Mouse (Mus musculus) ovary, postnatal 14 days (tissue): ENCODE measurements around the gene Hist2h2be.
"Not testable (repeated sequence)": the region's sequence is repeated elsewhere in the genome, so short reads cannot be mapped to it uniquely, and the experiment has no call there.

Experiments used
- DNase-seq: peaks from one replicate; pipeline ENCODE4 v3.0.0; 2022; ENCODE audit warnings: low spot score

The Hist2h2be gene

GRCm38 (mm10) chr3:96220765-96221639 is at the start of gene Hist2h2be, which contains the start of gene Hist2h2ac:
Hist2h2be (plus strand) TSS chr3:96221119.
Hist2h2ac (minus strand) TSS chr3:96220880.
- DNase-seq: peak; percentile 79

DNA sequence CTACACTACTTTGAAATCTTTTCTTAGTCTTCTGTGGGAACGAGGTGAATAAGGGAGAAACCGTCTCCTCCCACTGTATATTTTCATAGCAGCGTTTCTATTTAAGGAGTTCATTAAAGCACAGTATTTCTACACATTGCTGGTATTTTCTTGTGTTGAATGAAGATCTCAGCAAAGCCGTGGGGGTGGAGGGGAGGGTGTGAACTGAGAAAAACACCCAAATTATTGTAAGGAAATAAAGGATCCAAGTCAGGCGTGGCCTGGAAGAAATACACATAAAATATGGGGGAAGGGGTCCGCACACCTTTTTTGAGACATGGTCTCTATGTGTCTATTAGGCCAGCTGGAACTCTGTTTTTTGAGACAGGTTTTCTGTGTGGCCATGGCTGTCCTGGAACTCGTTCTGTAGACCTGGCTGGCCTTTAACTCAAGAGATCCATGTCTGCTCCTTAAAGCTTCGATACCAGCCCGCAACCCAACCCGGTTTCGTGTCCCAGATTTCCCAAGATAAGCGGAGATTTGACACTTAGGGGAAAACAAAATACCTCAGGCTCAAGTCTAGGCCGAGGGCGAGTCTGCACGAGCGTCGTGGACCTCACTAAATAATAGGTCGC is 49.2 kb upstream of the Hist2h2be start:
- DNase-seq: peak; percentile 31

DNA sequence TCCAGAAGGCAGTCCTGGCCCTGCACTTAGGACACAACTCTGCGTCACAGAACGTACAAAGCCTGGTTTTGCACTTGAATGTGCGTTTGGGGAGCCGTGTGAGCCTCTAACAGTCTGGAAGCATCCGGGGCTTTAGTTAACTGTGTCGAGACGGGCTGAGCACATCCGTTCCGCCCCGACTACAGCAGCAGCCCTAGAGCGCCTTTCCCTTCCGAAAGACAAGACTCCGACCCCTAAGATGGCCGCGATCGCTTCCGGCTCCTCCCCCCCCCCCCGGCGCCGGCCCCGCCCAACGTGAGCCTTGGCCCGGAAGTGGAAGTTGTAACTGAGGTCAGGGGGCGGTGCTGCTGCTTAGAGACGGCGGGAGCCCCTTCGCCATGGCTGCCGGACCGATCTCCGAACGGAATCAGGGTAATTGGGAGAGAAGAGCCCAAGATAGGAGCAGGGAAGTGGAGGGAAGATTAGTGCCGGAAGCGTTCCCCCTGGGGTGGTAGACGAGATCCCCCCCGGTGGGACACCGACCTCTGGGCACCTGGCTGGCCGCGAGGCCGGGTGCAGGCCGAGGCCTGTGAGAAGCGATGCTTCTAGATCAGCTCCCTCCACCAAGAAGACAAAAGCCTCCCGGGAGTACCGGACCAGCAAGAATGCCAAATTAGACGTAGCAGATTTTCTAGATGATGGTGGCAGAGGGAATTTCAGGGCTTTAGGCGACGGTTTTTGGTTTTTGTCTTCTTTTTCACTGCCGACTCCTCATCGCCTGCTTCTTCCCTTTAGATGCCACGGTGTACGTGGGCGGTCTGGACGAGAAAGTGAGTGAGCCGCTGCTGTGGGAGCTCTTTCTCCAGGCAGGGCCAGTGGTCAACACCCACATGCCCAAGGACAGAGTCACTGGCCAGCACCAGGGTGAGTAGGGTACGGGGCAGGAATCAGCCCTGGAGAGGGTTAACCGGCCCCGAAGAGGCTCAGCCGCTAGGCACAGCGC is 48.4 kb upstream of the Hist2h2be start, which contains the start of gene Sf3b4:
Sf3b4 (plus strand) TSS at position 136 of the 982 bp plus-strand sequence.
- peak; percentile 72 for DNase-seq

GRCm38 (mm10) chr3:96173185-96173584 is 47.7 kb upstream of the Hist2h2be start:
- DNase-seq: no peak

- not testable (repeated sequence) for DNase-seq
Observed at GRCm38 (mm10) chr3:96174042-96174441, 46.9 kb upstream of the Hist2h2be start.

- DNase-seq: no peak
Observed at GRCm38 (mm10) chr3:96175251-96175650, 45.7 kb upstream of the Hist2h2be start.

- DNase-seq: no peak
Observed at GRCm38 (mm10) chr3:96178427-96178826, 42.5 kb upstream of the Hist2h2be start.

- DNase-seq: no peak
Observed at GRCm38 (mm10) chr3:96178902-96179301, 42.0 kb upstream of the Hist2h2be start.

- DNase-seq: no peak
Observed at GRCm38 (mm10) chr3:96179531-96179930, 41.4 kb upstream of the Hist2h2be start.

- no peak for DNase-seq
Observed at GRCm38 (mm10) chr3:96180727-96181477, 40.0 kb upstream of the Hist2h2be start, which contains the start of gene Sv2a. Sv2a (plus strand) TSS chr3:96181151.

- DNase-seq: no peak
Observed at GRCm38 (mm10) chr3:96181510-96182381, 39.2 kb upstream of the Hist2h2be start.

DNA sequence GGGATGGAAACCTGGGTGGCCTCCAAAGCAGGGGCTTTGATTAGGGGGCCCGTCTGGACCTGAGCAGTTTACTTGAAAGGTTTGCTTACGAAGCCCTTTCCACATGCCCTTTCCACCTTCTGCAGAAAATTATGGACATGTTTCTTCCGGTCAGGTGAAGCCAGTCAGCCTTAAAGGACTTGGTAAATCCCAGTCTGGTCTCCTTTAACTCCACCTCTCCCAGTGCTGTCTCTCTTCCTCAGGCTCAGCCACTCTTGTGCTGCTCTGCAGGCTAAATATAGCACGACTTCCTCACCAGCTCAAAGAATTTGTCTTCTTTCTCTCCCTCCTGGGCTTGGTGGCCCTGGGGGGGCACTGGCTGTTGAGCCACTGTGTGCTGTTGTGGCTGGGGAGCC is 38.5 kb upstream of the Hist2h2be start:
- no peak for DNase-seq

- DNase-seq: no peak
Observed at GRCm38 (mm10) chr3:96192977-96193376, 27.9 kb upstream of the Hist2h2be start.

DNA sequence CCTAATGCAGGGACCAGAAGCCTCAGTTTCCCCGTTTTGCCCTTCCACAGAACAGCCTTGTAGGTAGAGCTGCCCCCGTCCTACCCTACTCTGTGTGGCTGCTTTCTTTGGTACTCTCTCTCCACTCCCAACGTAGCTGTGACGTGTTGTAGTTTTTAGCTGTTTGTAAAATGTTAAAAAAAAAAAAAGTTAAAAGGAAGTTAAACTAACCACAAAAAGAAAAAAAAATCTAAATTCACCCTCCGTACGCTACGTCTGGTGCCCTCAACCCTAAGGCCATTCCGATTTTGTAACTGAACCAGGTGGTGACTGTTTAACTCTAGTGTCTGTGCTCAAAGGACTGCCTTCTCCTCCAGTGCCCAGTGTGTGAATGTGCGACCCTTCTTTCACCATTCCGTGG is 26.0 kb upstream of the Hist2h2be start:
- DNase-seq: no peak

GRCm38 (mm10) chr3:96195616-96196313 is 25.2 kb upstream of the Hist2h2be start:
- no peak for DNase-seq

DNA sequence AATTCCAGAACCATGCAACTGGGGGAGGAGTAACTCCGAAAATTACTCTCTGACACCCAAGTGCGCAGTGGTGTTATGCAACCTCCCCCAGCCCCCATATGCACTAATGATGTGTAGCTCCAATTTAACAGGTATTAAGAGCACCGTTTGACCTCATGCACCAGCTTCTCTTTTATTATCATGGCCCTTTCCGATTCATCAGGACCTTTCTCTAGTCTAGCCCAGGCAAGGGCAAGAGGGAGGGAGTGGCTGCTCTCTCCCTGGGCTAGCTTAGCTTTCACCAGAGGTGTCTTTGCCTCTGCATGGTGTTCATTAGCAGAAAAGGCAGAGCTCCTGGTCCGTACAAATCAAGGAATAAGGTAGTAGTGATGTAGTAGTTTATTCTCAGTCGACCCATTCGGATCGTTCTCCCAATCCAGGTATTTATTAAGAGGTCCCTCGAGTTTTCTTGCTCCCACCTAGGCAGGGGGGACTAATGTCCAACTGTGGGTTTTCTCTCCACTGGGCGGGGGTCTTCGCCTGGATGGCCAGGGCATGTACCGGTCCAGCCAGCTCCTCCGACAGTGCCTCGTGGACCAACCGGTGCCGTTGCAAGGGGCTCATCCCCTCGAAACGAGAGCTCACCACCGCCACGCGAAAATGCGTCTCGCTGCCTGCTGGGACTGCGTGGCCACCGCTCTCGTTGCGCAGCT is 24.3 kb upstream of the Hist2h2be start:
- DNase-seq: no peak

- peak; percentile 71 for DNase-seq
Observed at GRCm38 (mm10) chr3:96197129-96197749, 23.7 kb upstream of the Hist2h2be start.

DNA sequence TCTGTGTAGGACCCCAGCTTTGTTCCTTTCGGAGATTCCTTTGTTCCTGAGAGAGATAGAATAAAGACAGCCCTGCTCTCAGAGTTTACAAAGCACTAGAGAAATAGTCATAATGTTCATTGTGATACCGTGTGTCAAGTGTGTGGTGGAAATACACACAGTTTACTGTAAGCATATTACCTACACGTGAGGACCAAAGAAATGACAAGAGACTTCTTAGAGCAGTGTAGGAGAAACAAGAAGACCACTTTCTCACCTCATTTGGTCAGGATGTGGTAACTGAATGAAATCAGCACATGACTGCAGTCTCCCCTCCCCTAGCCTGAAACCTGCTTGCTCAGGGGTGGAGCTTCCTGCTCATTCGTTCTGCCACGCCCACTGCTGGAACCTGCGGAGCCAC is 22.7 kb upstream of the Hist2h2be start:
- DNase-seq: no peak
